Mouse (Mus musculus) lung, adult 2 months (tissue): ENCODE data around the gene Brd4.

Experiments used
- CTCF ChIP-seq: fragments of 200-500 bp; IDR thresholded peaks from 2 replicates; pipeline ENCODE4 v1.5.1; 2011; ENCODE audit warnings: mild to moderate bottlenecking, low read length, control low read depth; ENCODE audit not compliant: insufficient read depth
- POLR2A ChIP-seq: fragments of 200-500 bp; IDR thresholded peaks from 2 replicates; pipeline ENCODE4 v1.6.1; 2011; ENCODE audit warnings: low read depth, mild to moderate bottlenecking, control low read depth, low read length, borderline replicate concordance; ENCODE audit errors: extremely low read depth

GRCm38 (mm10) chr17:32248192-32248591 is 36.3 kb downstream of the Brd4 start:
- TF ChIP-seq POLR2A: no peak
- TF ChIP-seq CTCF: no peak
